Mouse (Mus musculus) heart, embryonic 14.5 days (tissue): ENCODE measurements around the gene Ccdc167. TPM values are rescaled to one million over a fixed set of nuclear protein-coding genes. Genes with fewer than 3 reads are reported as not detected.
"Not testable (repeated sequence)": the region's sequence is repeated elsewhere in the genome, so short reads cannot be mapped to it uniquely, and the experiment has no call there.

Experiments
- ATAC-seq: fragments of 200-750 bp; cut with Nextera tagmentation; 2 replicates; pipeline ENCODE4 v1.8.0; 2017; ENCODE audit warnings: low read depth, moderate TSS enrichment; ENCODE audit not compliant: insufficient number of reproducible peaks, insufficient read depth, low FRiP score
- H3K27ac ChIP-seq, 2 experiments: fragments of 200-500 bp in 1 of 2; fragments of 300-500 bp in 1 of 2; sonication (generic) in 1 of 2; replicated peaks in 1 of 2; 2 replicates each; pipeline ENCODE4 v1.5.1; 2012 to 2014; ENCODE audit warnings: low read depth in 2 of 2, low read length in 2 of 2, control low read depth in 1 of 2, mild to moderate bottlenecking in 1 of 2, mixed read lengths in 1 of 2; ENCODE audit not compliant: control insufficient read depth in 1 of 2, insufficient read depth in 1 of 2
- H3K27me3 ChIP-seq: fragments of 300-500 bp; sonication (generic); 2 replicates; pipeline ENCODE4 v1.6.1; 2014; ENCODE audit warnings: mild to moderate bottlenecking, low read length, control low read depth; ENCODE audit not compliant: control insufficient read depth, insufficient read depth
- H3K36me3 ChIP-seq: fragments of 300-500 bp; sonication (generic); 2 replicates; pipeline ENCODE4 v1.6.1; 2014; ENCODE audit warnings: mild to moderate bottlenecking, control low read depth, low read length, mixed read lengths; ENCODE audit not compliant: control insufficient read depth, insufficient read depth
- H3K4me1 ChIP-seq, 2 experiments: fragments of 200-500 bp in 1 of 2; fragments of 300-500 bp in 1 of 2; sonication (generic) in 1 of 2; 2 replicates each; pipeline ENCODE4 v1.6.1; 2012 to 2014; ENCODE audit warnings: low read length in 2 of 2, control low read depth in 1 of 2, mixed read lengths in 1 of 2; ENCODE audit not compliant: control insufficient read depth in 2 of 2, insufficient read depth in 2 of 2
- H3K4me2 ChIP-seq: fragments of 300-500 bp; sonication (generic); 2 replicates; pipeline ENCODE4 v1.6.1; 2014; ENCODE audit warnings: mild to moderate bottlenecking, low read length
- H3K4me3 ChIP-seq, 2 experiments: fragments of 200-500 bp in 1 of 2; fragments of 300-500 bp in 1 of 2; sonication (generic) in 1 of 2; 2 replicates each; pipeline ENCODE4 v1.5.1; 2012 to 2014; ENCODE audit warnings: low read length in 2 of 2, mild to moderate bottlenecking in 2 of 2, control low read depth in 1 of 2, low read depth in 1 of 2, moderate library complexity in 1 of 2; ENCODE audit not compliant: control insufficient read depth in 1 of 2, insufficient read depth in 1 of 2
- H3K9ac ChIP-seq: fragments of 300-500 bp; sonication (generic); 2 replicates; pipeline ENCODE4 v1.6.1; 2014; ENCODE audit warnings: mild to moderate bottlenecking, low read length
- H3K9me3 ChIP-seq: fragments of 300-500 bp; sonication (generic); 2 replicates; pipeline ENCODE4 v1.6.1; 2016; ENCODE audit warnings: low read length, control low read depth; ENCODE audit not compliant: control insufficient read depth
- WGBS: fragments of 180-500 bp; shearing (Covaris S2); extraction: QIAGEN DNeasy Blood & Tissue Kit; methylation state at CpG from one replicate; pipeline ENCODE4 v1.1.7; 2014; 5-methylcytosine and 5-hydroxymethylcytosine counted together
- polyA plus RNA-seq: library from polyadenylated mRNA; unstranded; fragments of >200 nt; fragmentation: Nextera tagmentation; extraction: Ambion mirVana; gene quantifications from 2 replicates; pipeline ENCODE4 v1.2.1, GENCODE M21; 2014

Ccdc167 gene
- polyA plus RNA-seq, 1 experiment from 2014 or later, result 19.5 TPM

DNA sequence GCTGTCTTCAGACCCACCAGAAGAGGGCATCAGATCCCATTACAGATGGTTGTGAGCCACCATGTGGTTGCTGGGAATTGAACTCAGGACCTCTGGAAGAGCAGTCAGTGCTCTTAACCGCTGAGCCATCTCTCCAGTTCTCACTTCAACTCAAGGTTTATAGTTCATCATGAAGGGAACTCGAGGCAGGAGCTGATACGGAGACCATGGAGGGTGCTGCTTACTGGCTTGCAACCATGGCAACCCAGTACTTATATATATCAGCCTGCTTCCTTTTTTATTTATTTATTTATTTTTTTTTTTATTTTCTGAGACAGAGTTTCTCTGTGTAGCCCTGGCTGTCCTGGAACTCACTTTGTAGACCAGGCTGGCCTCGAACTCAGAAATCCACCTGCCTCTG lies 3.1 kb downstream of the Ccdc167 start:
- not testable (repeated sequence) for H3K27ac ChIP-seq, H3K4me3 ChIP-seq, ATAC-seq, H3K27me3 ChIP-seq, H3K9ac ChIP-seq, H3K36me3 ChIP-seq, H3K9me3 ChIP-seq, H3K4me2 ChIP-seq
- peaks cover 38 to 48% of the 10 kb centered on the region in 2 experiments for H3K4me1 ChIP-seq
- 88% methylated on average over 4 of the region's 4 CpGs for WGBS

DNA sequence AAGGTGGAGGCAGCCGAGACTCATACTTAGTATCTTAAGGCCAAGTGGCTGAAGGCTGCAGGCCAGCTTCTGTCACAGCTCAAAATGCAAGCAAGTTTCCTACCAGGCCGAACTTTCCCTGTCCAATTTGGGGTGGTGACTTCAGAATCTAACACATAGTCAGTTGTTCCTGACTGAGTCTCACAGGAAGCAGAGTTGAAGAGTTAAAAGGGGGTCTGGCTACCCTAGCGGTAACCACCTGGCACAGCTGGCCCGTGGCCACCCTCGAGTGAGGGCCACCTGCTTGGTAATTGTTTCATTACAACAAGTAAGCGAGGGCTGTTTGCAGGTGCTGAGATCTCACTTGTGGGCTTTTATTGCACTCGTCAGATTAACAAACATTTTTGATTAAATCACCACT lies 4.3 kb downstream of the Ccdc167 start:
- no peak overlapping the region for H3K4me2 ChIP-seq
- no peak overlapping the region for H3K27ac ChIP-seq
- no peaks in the 10 kb centered on the region; the same call in 1 of the 2 replicates for H3K36me3 ChIP-seq
- ATAC-seq, result no peak
- no peak overlapping the region for H3K4me3 ChIP-seq
- no peaks in the 10 kb centered on the region for H3K9me3 ChIP-seq
- no peaks in the 10 kb centered on the region for H3K27me3 ChIP-seq
- peaks cover 41 to 53% of the 10 kb centered on the region in 2 experiments for H3K4me1 ChIP-seq
- 77% methylated on average over 7 of the region's 7 CpGs for WGBS
- H3K9ac ChIP-seq, result no peak overlapping the region

DNA sequence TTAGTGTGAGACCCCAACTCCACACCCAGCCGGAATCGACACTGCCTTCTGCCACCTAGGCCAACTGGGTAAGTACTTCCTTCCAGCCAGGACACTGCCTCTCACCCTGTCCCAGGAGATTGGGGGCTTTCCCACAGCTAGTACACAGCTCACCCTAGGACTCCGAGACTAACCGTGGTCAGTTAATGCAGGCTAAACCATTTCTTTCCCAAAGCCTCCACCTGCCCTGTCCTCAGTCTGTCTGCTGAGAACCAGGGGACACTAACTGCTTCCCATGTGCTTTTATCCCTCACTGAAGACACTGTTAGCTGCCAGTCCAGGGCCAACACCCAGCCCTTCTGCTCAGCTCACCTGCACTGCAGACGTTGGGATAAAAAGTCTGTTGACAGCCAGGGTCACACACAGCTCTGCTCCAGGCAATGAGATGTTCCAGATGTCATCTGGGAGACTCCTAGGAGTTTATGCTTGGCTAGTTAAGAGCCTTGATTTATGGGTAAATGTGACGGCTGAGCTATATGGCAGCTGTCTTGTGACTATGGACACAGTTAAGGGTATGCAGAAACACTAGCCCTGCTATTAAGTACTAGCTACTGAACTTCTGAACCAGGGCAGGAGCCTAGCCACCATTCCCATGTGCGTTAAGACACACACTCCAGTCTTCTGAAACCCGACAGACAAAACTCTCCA lies 5.0 kb downstream of the Ccdc167 start:
- Histone ChIP-seq H3K27ac (peak overlapping the region in 1 of 2 experiments; percentile 39; a peak in 1 of 4 replicates), H3K4me2 (no peak overlapping the region), H3K27me3 (no peaks in the 10 kb centered on the region), H3K9me3 (no peaks in the 10 kb centered on the region), H3K4me3 (no peak overlapping the region), H3K9ac (0 out of 2 replicates have a peak overlapping the region, but pooled peaks have one; percentile 17), H3K4me1 (peaks cover 39 to 49% of the 10 kb centered on the region in 2 experiments), H3K36me3 (no peaks in the 10 kb centered on the region; the same call in 1 of the 2 replicates)
- WGBS, result 52% methylated on average over 8 of the region's 8 CpGs
- ATAC-seq, result no peak

DNA sequence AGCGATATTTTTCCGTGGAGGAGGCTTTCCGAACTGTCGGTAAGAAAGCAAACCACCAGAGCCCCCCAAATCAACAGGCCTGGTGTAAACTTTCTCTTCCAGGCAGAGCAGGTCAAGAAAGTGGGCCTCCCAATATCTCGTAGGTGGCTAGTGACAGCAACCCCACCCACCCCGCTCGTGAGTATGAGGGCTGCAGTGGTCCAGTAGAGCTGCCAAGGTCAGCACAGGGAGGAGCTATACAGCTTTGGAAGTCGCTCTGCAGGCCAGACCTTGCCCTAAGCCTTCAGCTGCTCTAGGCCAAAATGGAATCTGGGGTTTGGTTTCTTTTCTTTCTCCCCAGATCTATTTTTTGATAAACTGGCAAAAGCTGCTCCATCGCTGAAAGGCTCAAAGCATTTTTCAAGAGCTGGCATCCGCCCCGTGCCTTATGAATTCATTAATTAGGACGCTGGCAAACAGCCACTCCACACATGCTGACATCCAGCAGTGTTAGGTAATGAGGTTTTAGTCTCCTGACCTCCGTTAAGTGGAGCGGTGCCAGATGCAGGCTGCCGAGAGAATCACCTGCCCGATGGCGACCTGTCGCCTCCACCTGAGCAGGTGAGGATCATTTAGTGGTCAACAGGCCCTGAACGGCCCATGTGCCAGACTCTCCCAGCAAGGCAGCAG lies 5.6 kb downstream of the Ccdc167 start:
- Histone ChIP-seq H3K9ac (peak overlapping the region; percentile 17; the same call in 1 of the 2 replicates), H3K4me3 (no peak overlapping the region), H3K36me3 (no peaks in the 10 kb centered on the region; the same call in 1 of the 2 replicates), H3K4me1 (peaks cover 43 to 48% of the 10 kb centered on the region in 2 experiments), H3K27me3 (no peaks in the 10 kb centered on the region), H3K9me3 (no peaks in the 10 kb centered on the region), H3K27ac (peak overlapping the region; percentile 10 to 39; a peak in 2 of 4 replicates), H3K4me2 (peak overlapping the region; percentile 3; the same call in 1 of the 2 replicates)
- ATAC-seq, result no peak
- WGBS, result 56% methylated on average over 19 of the region's 19 CpGs

DNA sequence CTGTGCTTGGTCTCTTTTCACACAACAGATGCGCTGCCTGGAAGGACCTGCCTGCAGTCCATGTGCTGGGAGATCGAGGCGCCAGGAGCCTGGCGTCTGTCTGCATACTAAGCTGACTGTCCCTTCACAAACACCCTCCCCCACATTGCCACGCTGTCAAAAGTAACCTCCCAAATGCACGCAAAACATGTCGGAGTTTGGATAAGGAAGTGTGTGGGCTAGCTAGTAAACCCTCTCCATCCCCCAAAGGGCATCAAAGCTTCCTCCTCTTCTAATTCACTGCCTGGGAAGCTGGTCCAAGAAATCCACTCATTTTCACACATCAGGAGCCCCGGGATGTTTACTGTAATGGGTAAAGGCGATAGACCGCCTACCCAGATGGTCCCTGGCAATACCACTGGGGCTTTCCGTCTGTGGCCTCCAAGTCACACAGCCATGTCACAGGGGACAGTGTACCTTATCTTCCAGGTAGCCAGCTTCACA lies 6.2 kb downstream of the Ccdc167 start:
- no peaks in the 10 kb centered on the region; the same call in 1 of the 2 replicates for H3K36me3 ChIP-seq
- H3K9me3 ChIP-seq, result no peaks in the 10 kb centered on the region
- no peak overlapping the region for H3K4me3 ChIP-seq
- ATAC-seq, result no peak
- H3K4me2 ChIP-seq, result 0 out of 2 replicates have a peak overlapping the region, but pooled peaks have one; percentile 3
- no peaks in the 10 kb centered on the region for H3K27me3 ChIP-seq
- 41% methylated on average over 11 of the region's 11 CpGs for WGBS
- H3K27ac ChIP-seq, result peak overlapping the region; percentile 10 to 39; a peak in 2 of 4 replicates
- peak overlapping the region; percentile 17; the same call in 1 of the 2 replicates for H3K9ac ChIP-seq
- peaks cover 42 to 49% of the 10 kb centered on the region in 2 experiments for H3K4me1 ChIP-seq

DNA sequence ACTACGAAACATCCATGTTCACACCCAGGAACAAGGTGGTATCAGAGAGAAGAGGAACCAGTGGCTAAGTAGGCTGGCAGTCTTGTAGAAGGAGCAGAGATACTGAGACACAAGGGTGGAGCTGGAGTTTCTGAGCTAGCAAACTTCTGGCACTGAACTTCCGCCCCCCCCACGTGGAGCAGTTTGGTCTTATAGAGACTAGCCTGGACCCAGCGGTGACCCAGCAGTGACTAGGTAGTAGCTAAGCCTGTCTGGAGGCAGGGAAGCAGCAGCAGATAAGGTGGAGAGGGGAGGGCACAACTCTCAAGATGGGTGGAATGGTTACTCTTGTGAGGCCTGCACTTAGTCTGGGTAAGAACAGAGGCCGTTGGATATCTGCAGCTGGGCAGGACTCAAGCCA lies 8.1 kb downstream of the Ccdc167 start:
- 0 out of 2 replicates have a peak, but pooled peaks have one; percentile 19 for ATAC-seq
- Histone ChIP-seq H3K4me2 (no peak overlapping the region), H3K4me3 (no peak overlapping the region), H3K36me3 (peaks cover 10% of the 10 kb centered on the region), H3K9ac (peak overlapping the region; percentile 57; the same call in 1 of the 2 replicates), H3K27ac (no peak overlapping the region), H3K27me3 (no peaks in the 10 kb centered on the region), H3K9me3 (no peaks in the 10 kb centered on the region), H3K4me1 (peaks cover 42 to 49% of the 10 kb centered on the region in 2 experiments)
- 58% methylated on average over 5 of the region's 5 CpGs for WGBS

DNA sequence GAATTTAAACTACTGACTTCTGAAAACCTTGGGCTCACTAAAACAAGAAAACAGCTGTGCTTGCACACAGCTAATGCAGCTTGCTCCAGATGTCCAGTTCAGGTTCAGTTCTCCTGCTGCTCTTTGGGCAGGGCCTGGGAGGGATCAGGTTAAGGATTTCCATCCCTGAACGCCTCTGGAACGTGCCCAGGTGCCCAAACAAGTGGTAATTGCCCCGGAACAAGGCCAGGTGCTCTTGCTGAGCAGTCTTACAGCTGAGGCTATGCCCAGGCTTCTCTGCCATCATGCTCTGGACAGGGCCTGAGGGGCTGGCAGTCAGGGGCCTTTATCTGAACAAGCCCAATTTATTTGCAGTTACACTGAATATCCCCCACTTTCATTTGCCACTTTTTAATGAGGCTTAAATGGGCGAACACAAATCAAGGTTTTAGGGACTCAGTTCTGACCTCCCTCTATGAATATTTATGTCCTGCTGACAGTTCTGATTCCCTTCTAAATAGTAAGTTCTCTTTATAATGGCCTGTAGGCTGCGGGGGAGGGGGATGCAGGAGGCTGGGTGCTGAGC lies 9.8 kb downstream of the Ccdc167 start:
- Histone ChIP-seq H3K4me1 (peaks cover 42 to 46% of the 10 kb centered on the region in 2 experiments), H3K27me3 (no peaks in the 10 kb centered on the region), H3K4me2 (no peak overlapping the region), H3K9me3 (no peaks in the 10 kb centered on the region), H3K4me3 (no peak overlapping the region), H3K36me3 (peaks cover 27% of the 10 kb centered on the region), H3K27ac (no peak overlapping the region), H3K9ac (no peak overlapping the region)
- WGBS, result 80% methylated on average over 5 of the region's 5 CpGs
- ATAC-seq, result no peak
